Mouse (Mus musculus) megakaryocyte, embryonic 14.5 days (primary cell): ENCODE data around the gene Dop1b. TPM values are rescaled to one million over a fixed set of nuclear protein-coding genes. Genes with fewer than 3 reads are reported as not detected.
A peak's percentile ranks its signal among the peaks of the same experiment; 100 is the strongest.
"Not testable (repeated sequence)": the region's sequence is repeated elsewhere in the genome, so short reads cannot be mapped to it uniquely, and the experiment has no call there.

Source experiments
- H3K27me3 ChIP-seq: replicated peaks from 2 replicates; pipeline ENCODE3; 2012; ENCODE audit warnings: inconsistent platforms
- H3K36me3 ChIP-seq: replicated peaks from 2 replicates; pipeline ENCODE3; 2012; ENCODE audit warnings: low read length, inconsistent platforms, mixed read lengths
- H3K4me1 ChIP-seq: 2 replicates; pipeline ENCODE4 v1.6.1; 2012; ENCODE audit warnings: inconsistent platforms
- H3K4me3 ChIP-seq: replicated peaks from 2 replicates; pipeline ENCODE3; 2012; ENCODE audit warnings: moderate library complexity, mild to moderate bottlenecking, inconsistent platforms
- H3K9me3 ChIP-seq: 2 replicates; pipeline ENCODE4 v1.6.1; 2012; ENCODE audit warnings: inconsistent platforms
- FLI1 ChIP-seq: IDR thresholded peaks from 2 replicates; pipeline ENCODE4 v1.6.1; 2012; ENCODE audit warnings: low read length, inconsistent platforms, mixed read lengths
- GATA1 ChIP-seq: IDR thresholded peaks from 3 replicates; pipeline ENCODE4 v1.6.1; 2012; ENCODE audit warnings: mixed read lengths, low read length, inconsistent platforms, borderline replicate concordance
- polyA plus RNA-seq: library from polyadenylated mRNA; stranded (reverse); fragments of >175 nt; gene quantifications from 2 replicates; pipeline ENCODE4 v1.2.3, GENCODE M21; 2012; ENCODE audit warnings: low replicate concordance; ENCODE audit not compliant: insufficient read depth

Gene Dop1b
- polyA plus RNA-seq, 1 experiment = 15.5 TPM

DNA sequence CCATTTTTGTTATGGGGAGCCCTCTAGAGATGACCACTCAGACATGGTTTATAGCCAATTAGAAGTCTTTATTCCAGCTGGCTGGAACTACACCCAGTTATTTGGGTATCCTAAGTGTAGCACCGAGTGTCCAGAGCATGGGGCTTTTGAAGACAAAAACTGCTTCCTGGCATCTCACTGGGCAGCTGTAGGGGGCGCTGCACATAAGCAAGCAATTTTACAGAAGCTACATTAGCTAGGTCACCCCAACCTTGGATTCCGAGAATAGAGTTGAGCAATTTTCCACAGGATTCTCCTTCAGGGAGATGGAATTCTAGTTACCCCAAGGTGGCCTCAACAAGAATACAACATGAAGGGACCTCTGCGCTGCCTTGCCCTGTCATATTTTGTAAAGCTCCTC is 113.1 kb downstream of the Dop1b start:
- Histone ChIP-seq H3K9me3 (peaks cover 45% of the 10 kb centered on the region), H3K27me3 (no peaks in the 10 kb centered on the region), H3K4me1 (no peaks in the 10 kb centered on the region), H3K36me3 (no peaks in the 10 kb centered on the region), H3K4me3 (no peak overlapping the region)
- TF ChIP-seq GATA1 = no peak
- no peak for TF ChIP-seq FLI1

DNA sequence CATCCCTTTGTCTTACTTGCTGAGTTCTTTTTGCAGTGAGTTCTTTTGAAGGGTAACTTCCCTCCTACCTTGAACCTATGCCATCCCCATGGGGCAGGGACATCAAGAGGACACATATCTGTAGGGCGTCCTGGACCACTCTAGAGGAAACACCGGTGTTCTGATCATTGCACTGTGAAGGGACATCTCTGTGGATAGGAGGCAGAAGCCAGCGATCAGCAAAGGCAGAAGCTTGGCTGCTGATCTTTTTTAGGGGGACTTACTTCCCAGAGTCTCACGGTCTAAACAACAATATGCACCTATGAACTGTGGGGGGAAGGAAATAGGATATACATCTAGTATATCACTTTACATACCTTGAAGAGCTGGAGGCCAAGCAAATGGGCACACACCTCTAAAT is 113.8 kb downstream of the Dop1b start:
- peaks cover 45% of the 10 kb centered on the region for H3K9me3 ChIP-seq
- TF ChIP-seq FLI1 = no peak
- no peak for TF ChIP-seq GATA1
- no peaks in the 10 kb centered on the region for H3K27me3 ChIP-seq
- H3K4me3 ChIP-seq = no peak overlapping the region
- H3K4me1 ChIP-seq = no peaks in the 10 kb centered on the region
- H3K36me3 ChIP-seq = no peaks in the 10 kb centered on the region

DNA sequence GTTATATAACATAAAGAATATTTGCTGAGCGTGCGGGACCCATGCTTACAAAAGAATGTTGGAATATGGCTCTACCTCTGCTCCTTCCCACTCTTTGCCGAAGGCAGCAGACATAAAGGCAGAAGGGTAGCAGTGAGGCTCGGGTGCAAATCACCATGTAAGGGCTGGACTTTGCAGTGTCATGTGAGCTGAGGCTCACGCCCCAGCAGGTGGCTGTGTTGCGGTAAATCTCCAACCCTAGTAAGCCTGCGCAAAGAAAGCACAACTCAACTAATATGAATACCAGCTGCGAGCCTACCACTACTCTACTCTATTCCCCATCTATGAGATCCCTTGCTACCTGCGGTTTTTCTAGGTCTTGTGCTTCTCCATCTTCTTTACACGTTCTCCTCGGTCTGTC is 114.3 kb downstream of the Dop1b start:
- TF ChIP-seq FLI1 (no peak), GATA1 (no peak)
- Histone ChIP-seq H3K9me3 (peaks cover 45% of the 10 kb centered on the region), H3K27me3 (no peaks in the 10 kb centered on the region), H3K4me1 (no peaks in the 10 kb centered on the region), H3K36me3 (no peaks in the 10 kb centered on the region), H3K4me3 (no peak overlapping the region)

DNA sequence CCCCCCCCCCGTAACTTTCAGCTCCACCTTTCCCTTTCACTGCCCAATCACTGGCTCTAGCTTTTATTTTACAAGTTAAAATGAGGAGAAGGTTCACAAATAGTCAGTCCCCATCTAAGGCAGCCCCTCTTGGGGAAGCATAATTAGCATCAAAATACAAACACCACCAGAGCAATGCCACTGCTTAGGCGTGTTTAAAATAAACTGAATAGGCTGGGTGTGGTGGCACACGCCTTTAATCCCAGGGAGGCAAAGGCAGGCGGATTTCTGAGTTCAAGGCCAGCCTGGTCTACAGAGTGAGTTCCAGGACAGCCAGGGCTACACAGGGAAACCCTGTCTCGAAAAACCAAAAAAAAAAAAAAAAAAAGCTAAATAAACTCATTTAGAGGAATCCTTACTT is 114.8 kb downstream of the Dop1b start:
- not testable (repeated sequence) for H3K27me3 ChIP-seq, H3K36me3 ChIP-seq, H3K4me3 ChIP-seq, H3K4me1 ChIP-seq
- peaks cover 45% of the 10 kb centered on the region for H3K9me3 ChIP-seq

DNA sequence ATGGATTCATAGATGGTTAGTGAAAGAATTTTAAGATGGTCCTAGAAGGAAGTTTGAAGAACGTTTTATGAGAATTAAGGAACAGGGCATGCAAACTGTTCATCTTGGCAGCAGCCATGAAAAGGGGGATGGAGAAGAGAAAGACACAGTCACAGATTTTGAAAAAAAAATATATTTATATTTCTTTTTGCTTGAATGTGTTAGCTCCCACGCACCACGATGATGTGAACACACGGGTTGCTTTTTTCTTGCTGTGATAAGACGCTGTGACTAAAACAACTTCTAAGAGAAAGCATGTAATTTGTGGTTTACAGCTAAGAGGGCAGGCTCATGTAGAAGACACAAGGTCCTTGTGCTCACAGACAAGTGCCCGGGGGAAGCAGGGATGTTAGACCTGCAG is 115.2 kb downstream of the Dop1b start:
- Histone ChIP-seq H3K9me3 (peaks cover 43% of the 10 kb centered on the region), H3K4me1 (peaks cover 3% of the 10 kb centered on the region; the same call in 1 of the 2 replicates), H3K4me3 (no peak overlapping the region), H3K36me3 (no peaks in the 10 kb centered on the region), H3K27me3 (no peaks in the 10 kb centered on the region)
- TF ChIP-seq GATA1 = no peak

DNA sequence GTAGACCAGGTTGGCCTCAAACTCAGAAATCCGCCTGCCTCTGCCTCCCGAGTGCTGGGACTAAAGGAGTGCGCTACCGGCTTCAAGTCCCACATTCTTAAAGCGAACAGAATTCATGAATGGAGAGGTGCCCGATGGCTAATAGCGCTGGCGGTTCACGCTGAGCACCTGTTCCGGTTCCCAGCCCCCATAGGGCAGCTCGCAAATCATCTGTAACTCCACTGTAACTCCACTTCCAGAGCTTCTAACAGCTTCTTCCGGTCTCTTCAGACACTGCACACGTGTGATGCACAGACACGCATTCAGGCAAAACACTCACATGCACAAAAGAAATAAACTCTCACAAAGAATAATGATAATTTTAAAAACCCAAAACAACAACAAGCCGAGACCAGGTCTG is 117.8 kb downstream of the Dop1b start:
- Histone ChIP-seq H3K4me1 (peaks cover 18% of the 10 kb centered on the region), H3K27me3 (no peaks in the 10 kb centered on the region), H3K36me3 (peaks cover under 1% of the 10 kb centered on the region), H3K9me3 (peaks cover 26% of the 10 kb centered on the region), H3K4me3 (no peak overlapping the region)
- TF ChIP-seq FLI1 = no peak
- no peak for TF ChIP-seq GATA1

DNA sequence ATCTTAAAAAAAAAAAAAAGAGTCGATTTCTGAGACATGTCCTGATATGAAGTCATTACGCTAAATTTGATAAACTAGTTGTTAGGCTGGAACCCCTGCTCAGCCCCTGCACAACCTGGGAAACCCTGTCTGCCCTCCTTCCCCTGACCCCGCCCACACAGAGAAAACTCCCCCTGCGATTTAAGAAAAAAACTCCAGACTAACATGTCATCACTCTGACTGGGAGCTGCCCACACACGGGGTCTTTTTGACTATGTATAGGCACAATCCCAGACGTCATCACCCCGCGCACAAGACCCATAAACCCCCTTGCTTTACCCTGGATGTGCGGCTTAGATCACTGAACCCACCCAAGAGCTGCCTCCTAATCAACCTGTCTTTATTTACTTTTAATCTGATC is 118.4 kb downstream of the Dop1b start:
- Histone ChIP-seq H3K27me3 (no peaks in the 10 kb centered on the region), H3K36me3 (peaks cover 4% of the 10 kb centered on the region), H3K4me3 (no peak overlapping the region), H3K4me1 (peaks cover 21% of the 10 kb centered on the region), H3K9me3 (peaks cover 21% of the 10 kb centered on the region)
- TF ChIP-seq FLI1 = no peak
- no peak for TF ChIP-seq GATA1

DNA sequence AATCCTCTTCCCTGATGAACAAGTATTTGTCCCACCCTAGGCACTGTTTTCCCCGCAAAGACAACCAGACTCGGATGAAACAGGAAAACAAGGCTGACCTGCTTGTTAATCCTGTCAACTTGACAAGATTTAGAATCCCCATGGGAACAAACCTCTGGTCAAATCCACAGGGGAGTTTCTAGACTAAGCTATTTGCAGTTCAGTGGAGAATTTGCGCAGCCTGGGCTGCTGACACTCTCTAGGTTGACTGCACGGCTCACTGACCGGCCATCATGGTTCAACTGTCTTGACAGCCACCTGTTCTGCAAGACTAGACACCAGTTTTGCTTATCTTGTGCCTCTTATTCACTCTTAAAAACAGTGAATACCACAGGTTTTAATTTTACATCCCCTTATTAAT is 119.2 kb downstream of the Dop1b start:
- H3K4me3 ChIP-seq = no peak overlapping the region
- peaks cover 13% of the 10 kb centered on the region for H3K9me3 ChIP-seq
- TF ChIP-seq FLI1 = no peak
- no peak for TF ChIP-seq GATA1
- peaks cover 26% of the 10 kb centered on the region for H3K4me1 ChIP-seq
- H3K36me3 ChIP-seq = peaks cover 11% of the 10 kb centered on the region
- no peaks in the 10 kb centered on the region for H3K27me3 ChIP-seq

DNA sequence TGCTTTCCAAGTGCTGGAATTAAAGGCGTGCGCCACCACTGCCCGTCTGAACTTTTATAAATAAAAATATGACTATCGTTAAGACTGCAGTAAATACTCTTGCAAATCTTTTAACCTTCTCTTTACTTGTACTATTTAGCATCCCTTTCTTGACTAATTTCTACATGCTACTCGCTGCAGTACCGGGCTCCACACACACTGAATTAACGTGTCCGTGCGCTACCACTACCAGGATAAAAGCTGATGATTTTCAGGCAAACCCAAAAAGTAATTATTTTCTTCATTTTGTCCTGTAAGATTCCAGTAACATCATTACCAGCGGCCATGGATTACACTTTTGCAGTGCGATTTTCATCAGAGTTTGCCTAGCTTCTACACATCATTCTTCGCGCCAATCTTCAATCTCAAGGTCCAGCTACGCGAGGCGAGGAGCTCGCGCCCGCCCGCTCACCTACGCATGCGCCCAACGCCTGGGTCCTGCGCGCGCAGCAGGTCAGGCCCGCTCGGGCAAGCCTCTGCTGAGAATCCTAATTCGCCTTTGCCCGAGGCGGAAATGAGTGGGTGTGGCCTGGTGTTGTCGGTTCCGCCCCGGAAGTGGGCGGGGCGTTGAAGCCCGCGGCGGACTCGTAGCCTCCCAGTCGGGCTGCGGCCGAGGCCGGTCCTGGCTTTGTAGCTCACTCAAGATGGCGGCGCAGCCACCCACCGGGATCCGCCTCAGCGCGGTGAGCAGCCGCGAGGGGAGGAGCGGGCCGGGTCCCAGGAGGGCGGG is 120.1 kb downstream of the Dop1b start, which contains the start of gene Morc3:
Gene Morc3 (plus strand): TSS at position 495 of the 769 bp plus-strand sequence.
- Histone ChIP-seq H3K4me1 (peaks cover 26% of the 10 kb centered on the region), H3K9me3 (peaks cover 10% of the 10 kb centered on the region), H3K27me3 (no peaks in the 10 kb centered on the region), H3K36me3 (peaks cover 16% of the 10 kb centered on the region), H3K4me3 (peak within 1 kb of the TSS; percentile 97)
- no peak for TF ChIP-seq GATA1
- TF ChIP-seq FLI1 = peak; percentile 97

DNA sequence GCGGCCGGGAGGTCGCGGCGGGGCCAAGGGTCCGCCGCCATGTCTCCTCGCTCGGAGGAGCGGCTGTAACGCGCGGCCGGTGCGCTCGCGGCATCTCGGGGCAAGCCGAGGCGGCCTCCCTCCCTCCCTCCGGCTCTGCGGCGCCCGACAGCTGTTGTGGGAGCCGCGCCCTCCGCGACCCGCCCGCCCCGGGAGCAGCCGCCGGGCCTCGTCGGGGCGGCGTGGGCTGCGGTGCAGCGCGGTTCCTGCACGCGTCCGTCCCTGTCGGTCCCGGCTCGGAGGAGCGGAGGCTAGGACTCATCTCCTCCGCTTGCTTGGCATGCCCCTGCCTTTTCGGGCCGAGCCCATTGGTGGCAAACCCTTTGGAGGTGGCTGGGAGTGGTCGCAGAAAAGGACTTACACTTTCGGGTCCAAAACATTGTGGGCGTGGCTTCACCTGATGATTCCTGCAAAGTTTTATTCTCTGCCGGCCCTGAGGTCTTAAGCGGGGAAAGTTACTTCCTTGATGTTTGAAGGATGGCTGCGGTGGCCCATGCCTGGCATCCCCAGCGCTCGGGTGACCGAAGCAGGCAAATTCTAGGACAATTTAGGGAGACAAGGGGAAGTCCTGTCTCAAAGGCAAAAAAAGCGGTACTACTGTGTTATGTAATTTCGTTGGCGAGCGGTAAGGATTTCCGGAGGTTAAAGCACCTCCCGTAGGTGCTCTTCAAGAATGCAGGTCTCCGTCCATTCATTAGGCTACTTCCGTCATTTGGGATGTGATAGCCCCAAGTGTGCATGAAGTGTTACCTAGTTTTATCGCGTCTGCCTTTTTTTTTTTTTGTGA is 121.0 kb downstream of the Dop1b start:
- Histone ChIP-seq H3K27me3 (no peaks in the 10 kb centered on the region), H3K4me3 (peak overlapping the region; percentile 97), H3K9me3 (peaks cover 10% of the 10 kb centered on the region), H3K4me1 (peaks cover 29% of the 10 kb centered on the region), H3K36me3 (peaks cover 22% of the 10 kb centered on the region)
- no peak for TF ChIP-seq FLI1
- no peak for TF ChIP-seq GATA1
